Mouse (Mus musculus) heart, embryonic 14.5 days (tissue): Measurements from ENCODE around the gene Pmvk. TPM values are rescaled to one million over a fixed set of nuclear protein-coding genes. Genes with fewer than 3 reads are reported as not detected.
A peak's percentile ranks its signal among the peaks of the same experiment; 100 is the strongest.

Experiments used
- ATAC-seq: fragments of 200-750 bp; cut with Nextera tagmentation; 2 replicates; pipeline ENCODE4 v1.8.0; 2017; ENCODE audit warnings: low read depth, moderate TSS enrichment; ENCODE audit not compliant: insufficient number of reproducible peaks, insufficient read depth, low FRiP score
- H3K27ac ChIP-seq, 2 experiments: fragments of 200-500 bp in 1 of 2; fragments of 300-500 bp in 1 of 2; sonication (generic) in 1 of 2; replicated peaks in 1 of 2; 2 replicates each; pipeline ENCODE4 v1.5.1; 2012 to 2014; ENCODE audit warnings: low read depth in 2 of 2, low read length in 2 of 2, control low read depth in 1 of 2, mild to moderate bottlenecking in 1 of 2, mixed read lengths in 1 of 2; ENCODE audit not compliant: control insufficient read depth in 1 of 2, insufficient read depth in 1 of 2
- H3K27me3 ChIP-seq: fragments of 300-500 bp; sonication (generic); 2 replicates; pipeline ENCODE4 v1.6.1; 2014; ENCODE audit warnings: mild to moderate bottlenecking, low read length, control low read depth; ENCODE audit not compliant: control insufficient read depth, insufficient read depth
- H3K36me3 ChIP-seq: fragments of 300-500 bp; sonication (generic); 2 replicates; pipeline ENCODE4 v1.6.1; 2014; ENCODE audit warnings: mild to moderate bottlenecking, control low read depth, low read length, mixed read lengths; ENCODE audit not compliant: control insufficient read depth, insufficient read depth
- H3K4me1 ChIP-seq, 2 experiments: fragments of 200-500 bp in 1 of 2; fragments of 300-500 bp in 1 of 2; sonication (generic) in 1 of 2; 2 replicates each; pipeline ENCODE4 v1.6.1; 2012 to 2014; ENCODE audit warnings: low read length in 2 of 2, control low read depth in 1 of 2, mixed read lengths in 1 of 2; ENCODE audit not compliant: control insufficient read depth in 2 of 2, insufficient read depth in 2 of 2
- H3K4me2 ChIP-seq: fragments of 300-500 bp; sonication (generic); 2 replicates; pipeline ENCODE4 v1.6.1; 2014; ENCODE audit warnings: mild to moderate bottlenecking, low read length
- H3K4me3 ChIP-seq, 2 experiments: fragments of 200-500 bp in 1 of 2; fragments of 300-500 bp in 1 of 2; sonication (generic) in 1 of 2; 2 replicates each; pipeline ENCODE4 v1.5.1; 2012 to 2014; ENCODE audit warnings: low read length in 2 of 2, mild to moderate bottlenecking in 2 of 2, control low read depth in 1 of 2, low read depth in 1 of 2, moderate library complexity in 1 of 2; ENCODE audit not compliant: control insufficient read depth in 1 of 2, insufficient read depth in 1 of 2
- H3K9ac ChIP-seq: fragments of 300-500 bp; sonication (generic); 2 replicates; pipeline ENCODE4 v1.6.1; 2014; ENCODE audit warnings: mild to moderate bottlenecking, low read length
- H3K9me3 ChIP-seq: fragments of 300-500 bp; sonication (generic); 2 replicates; pipeline ENCODE4 v1.6.1; 2016; ENCODE audit warnings: low read length, control low read depth; ENCODE audit not compliant: control insufficient read depth
- WGBS: fragments of 180-500 bp; shearing (Covaris S2); extraction: QIAGEN DNeasy Blood & Tissue Kit; methylation state at CpG from one replicate; pipeline ENCODE4 v1.1.7; 2014; 5-methylcytosine and 5-hydroxymethylcytosine counted together
- polyA plus RNA-seq: library from polyadenylated mRNA; unstranded; fragments of >200 nt; fragmentation: Nextera tagmentation; extraction: Ambion mirVana; gene quantifications from 2 replicates; pipeline ENCODE4 v1.2.1, GENCODE M21; 2014

The Pmvk gene
- polyA plus RNA-seq, 1 experiment from 2014 or later: 56.8 TPM

DNA sequence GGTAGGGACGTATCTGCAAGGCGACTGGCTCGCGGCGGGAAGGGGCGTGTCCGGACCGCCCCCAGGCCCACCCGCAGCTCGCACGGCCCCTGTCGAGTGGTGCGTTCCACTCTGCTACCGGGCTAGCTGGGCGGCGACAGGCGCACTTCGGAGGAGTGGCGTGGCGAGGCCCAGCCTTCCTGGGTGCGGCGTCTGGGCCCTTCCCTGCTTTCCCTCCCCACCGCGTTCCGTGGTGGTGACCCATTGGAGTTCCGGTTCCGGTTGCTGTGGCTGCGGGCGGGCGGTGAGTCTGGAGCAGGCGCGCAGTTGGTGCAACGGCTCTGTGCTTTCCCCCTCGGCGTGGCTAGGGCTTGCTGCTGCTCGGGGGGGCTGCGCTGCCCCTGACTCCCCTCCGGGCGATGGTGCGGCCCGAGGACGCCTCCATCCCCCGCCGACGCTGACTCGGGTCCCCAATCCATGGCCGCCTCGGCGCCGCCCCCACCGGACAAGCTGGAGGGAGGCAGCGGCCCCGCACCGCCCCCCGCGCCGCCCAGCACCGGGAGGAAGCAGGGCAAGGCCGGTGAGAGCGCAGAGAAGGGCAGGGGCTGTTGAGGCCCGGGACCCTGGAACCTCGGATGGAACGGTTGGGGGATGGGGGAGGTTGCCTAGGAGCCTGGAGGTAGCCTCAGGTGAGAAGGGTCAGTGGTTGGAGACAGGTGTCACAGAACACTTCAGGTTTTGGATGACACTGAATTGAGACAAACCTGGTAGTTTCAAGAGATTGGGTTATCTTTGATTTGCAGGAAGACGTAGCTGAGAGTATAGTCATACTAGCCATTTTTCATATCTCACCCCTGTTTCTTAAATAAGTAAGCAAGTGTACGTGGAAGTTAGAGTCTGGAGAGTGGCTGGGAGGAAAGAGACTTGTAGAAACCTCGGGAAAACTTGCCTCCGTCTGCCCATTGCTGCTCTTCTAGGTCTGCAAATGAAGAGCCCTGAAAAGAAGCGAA is 23.9 kb upstream of the Pmvk start, which contains the start of gene Pygo2:
Gene Pygo2, plus strand, starts transcription at position 44 of the 989 bp plus-strand sequence.
- Histone ChIP-seq H3K36me3 (peaks cover 57% of the 10 kb centered on the region), H3K4me3 (peak within 1 kb of the TSS; percentile 72 to 98), H3K27me3 (no peaks in the 10 kb centered on the region), H3K9ac (peak within 1 kb of the TSS; percentile 95), H3K9me3 (no peaks in the 10 kb centered on the region), H3K27ac (peak within 1 kb of the TSS; percentile 75 to 84), H3K4me1 (peaks cover 7 to 13% of the 10 kb centered on the region in 2 experiments), H3K4me2 (peak within 1 kb of the TSS; percentile 83)
- WGBS: 2% methylated on average over 64 of the region's 68 CpGs
- peak; percentile 97 for ATAC-seq

- ATAC-seq: no peak
- Histone ChIP-seq H3K4me3 (no peak overlapping the region), H3K4me1 (peaks cover 12 to 24% of the 10 kb centered on the region in 2 experiments), H3K27me3 (no peaks in the 10 kb centered on the region), H3K27ac (no peak overlapping the region), H3K9ac (no peak overlapping the region), H3K36me3 (peaks cover 36% of the 10 kb centered on the region), H3K9me3 (no peaks in the 10 kb centered on the region), H3K4me2 (no peak overlapping the region)
- WGBS: 95% methylated on average over 8 of the region's 8 CpGs
Observed at GRCm38 (mm10) chr3:89432606-89433005, 21.7 kb upstream of the Pmvk start.

DNA sequence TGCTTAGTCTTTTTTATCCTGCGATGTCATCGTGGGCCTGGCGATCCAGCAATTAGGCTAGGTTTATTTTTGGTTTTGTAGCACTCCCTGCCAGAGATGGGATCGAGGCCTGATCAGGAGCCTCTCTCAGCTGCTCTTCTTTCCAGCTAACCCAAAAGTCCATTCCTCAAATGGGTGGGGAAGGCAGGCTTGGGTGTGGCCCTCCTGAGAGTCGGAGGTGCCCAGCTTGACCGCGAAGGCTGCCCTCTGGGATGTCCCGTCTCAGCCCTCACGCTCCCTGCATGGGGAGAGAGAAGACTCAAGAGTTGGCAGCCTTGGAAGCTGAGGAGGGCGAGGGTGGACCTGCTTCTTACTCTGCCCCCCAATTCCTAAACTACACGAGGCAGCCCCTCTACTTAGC is 19.8 kb upstream of the Pmvk start:
- no peak overlapping the region for H3K4me2 ChIP-seq
- no peak for ATAC-seq
- H3K27me3 ChIP-seq: no peaks in the 10 kb centered on the region
- H3K36me3 ChIP-seq: peaks cover 31% of the 10 kb centered on the region
- 73% methylated on average over 11 of the region's 11 CpGs for WGBS
- H3K9me3 ChIP-seq: no peaks in the 10 kb centered on the region
- H3K9ac ChIP-seq: no peak overlapping the region
- peaks cover 15 to 28% of the 10 kb centered on the region in 2 experiments for H3K4me1 ChIP-seq
- H3K4me3 ChIP-seq: no peak overlapping the region
- H3K27ac ChIP-seq: no peak overlapping the region

- no peak overlapping the region for H3K9ac ChIP-seq
- no peaks in the 10 kb centered on the region for H3K9me3 ChIP-seq
- peaks cover 15 to 28% of the 10 kb centered on the region in 2 experiments for H3K4me1 ChIP-seq
- H3K4me3 ChIP-seq: no peak overlapping the region
- H3K4me2 ChIP-seq: no peak overlapping the region
- no peaks in the 10 kb centered on the region for H3K27me3 ChIP-seq
- H3K27ac ChIP-seq: no peak overlapping the region
- ATAC-seq: no peak
- 83% methylated on average over 7 of the region's 7 CpGs for WGBS
- peaks cover 36% of the 10 kb centered on the region for H3K36me3 ChIP-seq
Observed at GRCm38 (mm10) chr3:89435041-89435440, 19.3 kb upstream of the Pmvk start.

DNA sequence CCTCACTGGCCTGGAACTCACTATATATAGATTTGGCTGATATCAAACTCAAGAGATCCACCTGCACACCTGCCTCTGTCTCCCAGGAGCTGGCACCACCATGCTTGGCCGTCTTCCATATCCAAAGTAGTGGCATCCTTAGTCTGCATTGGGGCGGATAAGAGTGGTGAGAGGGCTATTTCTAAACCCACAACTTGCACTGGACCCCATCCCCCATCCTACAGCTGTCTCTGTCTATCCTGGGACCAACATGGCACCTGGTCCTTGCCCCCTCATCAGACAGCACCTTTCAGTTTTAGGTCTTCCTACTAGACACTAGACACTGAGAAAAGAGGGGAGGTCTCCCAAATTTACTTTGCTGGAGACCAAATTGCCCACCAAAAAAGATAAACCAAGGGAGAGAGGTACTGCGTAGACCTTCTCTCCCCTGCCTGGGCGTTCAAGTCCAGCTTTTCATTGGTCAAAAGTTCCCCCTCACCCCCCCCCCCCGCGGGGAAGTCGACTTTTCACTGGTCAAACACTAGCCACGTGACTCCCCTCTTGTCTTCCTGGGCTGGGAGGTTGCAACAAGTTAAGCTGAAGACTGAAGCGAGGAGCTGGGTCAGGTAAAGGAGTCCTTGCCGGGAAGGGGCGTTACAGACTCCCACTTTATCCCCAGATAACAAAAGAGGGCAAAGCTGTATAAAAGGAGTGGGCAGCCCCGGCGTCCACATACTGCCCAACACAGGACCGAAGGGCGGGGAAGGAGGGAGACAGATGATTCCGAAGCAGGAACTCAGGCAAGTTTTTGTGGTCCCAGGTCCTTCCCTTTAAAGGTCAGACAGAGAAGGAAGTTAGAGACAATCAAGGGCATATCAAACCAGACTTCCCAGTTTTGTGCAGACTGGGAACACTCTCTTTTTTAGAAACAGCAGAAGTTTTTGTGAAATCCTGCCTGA is 17.9 kb upstream of the Pmvk start, which contains the start of gene Pbxip1:
Gene Pbxip1, plus strand, starts transcription at position 531 of the 938 bp plus-strand sequence.
- Histone ChIP-seq H3K4me3 (peak within 1 kb of the TSS; percentile 54 to 75), H3K9me3 (no peaks in the 10 kb centered on the region), H3K27ac (peak within 1 kb of the TSS; percentile 70 to 74), H3K27me3 (no peaks in the 10 kb centered on the region), H3K4me1 (peaks cover 9 to 20% of the 10 kb centered on the region in 2 experiments), H3K4me2 (peak within 1 kb of the TSS; percentile 72), H3K36me3 (peaks cover 43% of the 10 kb centered on the region), H3K9ac (peak within 1 kb of the TSS; percentile 75)
- 3% methylated on average over 16 of the region's 16 CpGs for WGBS
- ATAC-seq: peak; percentile 83

- Histone ChIP-seq H3K9me3 (no peaks in the 10 kb centered on the region), H3K36me3 (peaks cover 44% of the 10 kb centered on the region), H3K4me2 (peak overlapping the region; percentile 72), H3K27ac (peak overlapping the region; percentile 70 to 74), H3K4me3 (peak overlapping the region; percentile 54 to 75), H3K4me1 (peaks cover 8 to 16% of the 10 kb centered on the region in 2 experiments), H3K9ac (peak overlapping the region; percentile 75), H3K27me3 (no peaks in the 10 kb centered on the region)
- 27% methylated on average over 5 of the region's 5 CpGs for WGBS
- no peak for ATAC-seq
Observed at GRCm38 (mm10) chr3:89437269-89437668, 17.1 kb upstream of the Pmvk start.

DNA sequence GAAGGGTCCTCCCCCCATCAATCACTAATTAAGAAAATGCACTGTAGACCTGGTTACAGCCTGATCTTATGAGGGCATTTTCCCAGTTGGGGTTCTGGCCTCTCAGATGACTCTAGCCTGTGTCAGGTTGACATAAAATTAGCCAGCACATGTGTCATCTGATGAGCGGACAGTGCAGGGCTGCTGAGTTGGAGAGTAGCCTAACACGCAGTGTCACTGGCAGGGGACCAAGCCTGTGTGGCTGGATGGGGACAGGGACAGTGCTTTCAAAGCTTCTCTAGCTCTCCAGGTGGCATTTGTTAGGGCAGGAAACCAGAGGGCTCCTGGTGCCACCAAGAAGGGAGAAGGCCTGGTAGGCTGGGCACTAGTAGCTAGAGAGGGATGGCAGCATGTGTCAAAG is 13.7 kb upstream of the Pmvk start:
- Histone ChIP-seq H3K4me1 (peaks cover 8 to 16% of the 10 kb centered on the region in 2 experiments), H3K9ac (no peak overlapping the region), H3K4me2 (no peak overlapping the region), H3K9me3 (no peaks in the 10 kb centered on the region), H3K27me3 (no peaks in the 10 kb centered on the region), H3K4me3 (no peak overlapping the region), H3K36me3 (peaks cover 48% of the 10 kb centered on the region), H3K27ac (no peak overlapping the region)
- 87% methylated on average over 2 of the region's 2 CpGs for WGBS
- no peak for ATAC-seq
